Mouse (Mus musculus): ENCODE measurements around the gene Aars.
"Not testable (repeated sequence)": the region's sequence is repeated elsewhere in the genome, so short reads cannot be mapped to it uniquely, and the experiment has no call there.

Aars gene

DNA sequence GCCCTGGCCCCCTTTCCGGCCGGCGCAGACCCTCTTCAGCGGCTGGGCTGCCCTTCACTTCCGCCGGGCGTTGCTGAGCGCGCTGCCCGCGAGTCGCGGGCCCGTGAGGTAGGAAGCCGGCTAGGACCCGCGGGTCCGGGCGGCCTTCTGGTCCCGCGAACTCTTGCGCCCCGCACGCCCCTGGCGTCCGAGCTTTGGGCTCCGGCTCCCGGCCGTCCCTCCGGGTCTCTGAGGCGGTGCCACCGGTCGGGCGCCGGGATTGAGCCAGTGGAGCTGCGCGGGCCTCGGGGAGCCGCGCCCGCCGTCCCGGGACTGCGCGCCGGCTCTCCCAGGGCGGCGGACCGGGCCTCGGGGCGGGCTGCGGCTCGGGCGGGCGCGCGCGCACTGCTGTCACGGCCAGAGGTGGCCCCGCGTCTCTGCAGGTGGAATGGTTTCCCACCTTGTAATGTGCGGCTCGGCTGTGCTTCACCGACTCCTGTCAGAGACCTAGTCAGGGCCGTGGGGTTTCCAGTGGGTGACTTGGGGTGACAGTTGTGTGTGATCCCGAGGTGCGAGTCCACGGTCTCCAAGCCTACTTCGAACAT, 61.9 kb downstream of the Aars start:
- DNase-seq (ENCODE audit: low spot score), result not testable (repeated sequence)

Data from ovary, postnatal 36 days (tissue).